In the genomic region with DNA sequence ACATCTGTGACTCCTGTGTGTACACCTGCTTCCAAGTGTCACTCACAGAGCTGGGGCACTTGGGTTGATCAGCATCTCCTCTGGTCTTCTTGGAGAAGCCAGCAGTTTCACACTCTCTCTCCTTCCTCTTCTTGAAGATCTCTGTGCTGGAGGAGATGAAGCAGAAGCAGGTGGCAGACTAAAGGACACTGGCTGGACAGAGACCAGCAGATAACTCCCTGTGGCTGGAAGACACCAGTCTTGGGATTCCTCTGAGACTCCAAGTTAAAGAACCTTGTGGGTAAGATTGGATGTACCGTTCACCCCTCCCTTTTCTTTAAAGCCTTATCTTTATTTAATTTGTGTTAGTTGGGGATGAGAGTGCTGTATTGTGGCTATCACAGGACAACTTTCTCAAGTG, we compare ENCODE assay signal across 17 mouse cellular contexts. TPM values are rescaled to one million over a fixed set of nuclear protein-coding genes. Genes with fewer than 3 reads are reported as not detected.
DNase-seq lines count a peak whose midpoint lies in the region; ATAC-seq lines count a peak whose summit lies in the region.
"Had no signal": no experiment of that assay in that cellular context is flagged by ENCODE, and none has a peak within 500 bp of the region (broad histone marks: within the 10 kb centered on the region; RNA-seq: fewer than 3 reads in every experiment).

No protein-coding gene starts in this region.

- H3K4me3 ChIP-seq in heart, embryonic 12.5 days = no peak overlapping the region
- no peak overlapping the region for H3K4me3 ChIP-seq in forebrain, embryonic 11.5 days (ENCODE audit: low read depth, low read length)
- H3K4me3 ChIP-seq: heart, embryonic 15.5 days; hindbrain, embryonic 15.5 days had no signal

- no peaks in the 10 kb centered on the region for H3K27me3 ChIP-seq in heart, embryonic 12.5 days (replicated peaks)
- H3K27me3 ChIP-seq in forebrain, embryonic 11.5 days (ENCODE audit: control insufficient read depth, insufficient read depth, low read length) = no peaks in the 10 kb centered on the region
- H3K27me3 ChIP-seq: heart, embryonic 15.5 days; hindbrain, embryonic 15.5 days had no signal

- WGBS in heart, embryonic 12.5 days = 79% methylated on average over 1 of the region's 1 CpGs
- WGBS in forebrain, embryonic 11.5 days = 100% methylated on average over 1 of the region's 1 CpGs

- H3K4me1 ChIP-seq in heart, embryonic 12.5 days (replicated peaks) = peaks cover 37% of the 10 kb centered on the region
- no peaks in the 10 kb centered on the region for H3K4me1 ChIP-seq in forebrain, embryonic 11.5 days (replicated peaks; ENCODE audit: control insufficient read depth, insufficient read depth, low read length)
- H3K4me1 ChIP-seq: hindbrain, embryonic 15.5 days had no signal

- H3K4me2 ChIP-seq in heart, embryonic 12.5 days = no peak overlapping the region
- H3K4me2 ChIP-seq in forebrain, embryonic 11.5 days (ENCODE audit: low read depth, low read length, severe bottlenecking) = no peak overlapping the region
- H3K4me2 ChIP-seq: heart, embryonic 15.5 days; hindbrain, embryonic 15.5 days had no signal

- no peaks in the 10 kb centered on the region for H3K9me3 ChIP-seq in heart, embryonic 12.5 days (replicated peaks)
- H3K9me3 ChIP-seq in forebrain, embryonic 11.5 days (ENCODE audit: control insufficient read depth, low read length) = no peaks in the 10 kb centered on the region
- H3K9me3 ChIP-seq: heart, embryonic 15.5 days; hindbrain, embryonic 15.5 days had no signal

- no peak overlapping the region for H3K9ac ChIP-seq in heart, embryonic 12.5 days
- H3K9ac ChIP-seq in forebrain, embryonic 11.5 days (ENCODE audit: low read length) = no peak overlapping the region
- H3K9ac ChIP-seq: heart, embryonic 15.5 days; hindbrain, embryonic 15.5 days had no signal

- DNase-seq in heart, postnatal 25 days (ENCODE audit: low spot score) = no peak
- DNase-seq in MEL-GATA-1-ER (ENCODE audit: extremely low read depth, low read depth) = peak; percentile 51
- peak; percentile 38 for DNase-seq in liver
- DNase-seq in forebrain, embryonic 11.5 days (ENCODE audit: low spot score) = no peak
- DNase-seq in kidney, postnatal 4 days = no peak
- DNase-seq in gastrocnemius, adult 18-20 months (ENCODE audit: low spot score) = no peak
- DNase-seq: adrenal gland, postnatal 10 days; kidney, adult 9 months; left cerebral cortex, postnatal 4 days; retina, postnatal 1 day had no signal

- H3K27ac ChIP-seq in heart, embryonic 12.5 days (ENCODE audit: poor library complexity, severe bottlenecking) = 0 out of 2 replicates have a peak overlapping the region, but pooled peaks have one; percentile 13
- no peak overlapping the region for H3K27ac ChIP-seq in forebrain, embryonic 11.5 days (ENCODE audit: low read depth, low read length)
- H3K27ac ChIP-seq: hindbrain, embryonic 15.5 days had no signal

- intact Hi-C loops in heart, postnatal 25 days (cut with DNase I) = no loop called here

- peaks cover 2% of the 10 kb centered on the region; the same call in 1 of the 2 replicates for H3K36me3 ChIP-seq in heart, embryonic 12.5 days
- no peaks in the 10 kb centered on the region for H3K36me3 ChIP-seq in forebrain, embryonic 11.5 days (ENCODE audit: control insufficient read depth, insufficient read depth, low read length)
- H3K36me3 ChIP-seq: hindbrain, embryonic 15.5 days had no signal

- no peak for ATAC-seq in heart, embryonic 12.5 days (ENCODE audit: insufficient number of reproducible peaks, low FRiP score)
- peak; percentile 10 for ATAC-seq in megakaryocyte progenitor cell, adult 5-6 weeks (replicated peaks; ENCODE audit: poor library complexity)
- ATAC-seq in forebrain, embryonic 11.5 days (replicated peaks; ENCODE audit: low FRiP score) = no peak
- ATAC-seq: midbrain, embryonic 16.5 days had no signal

RNA-seq across cellular contexts. Expression of a gene that starts 9.1 kb away (rescaled TPM):
- 20.1 and 21.6 TPM in 2 replicates for polyA plus RNA-seq in heart, embryonic 12.5 days (2016; fragmentation: Nextera tagmentation; extraction: Ambion mirVana)
- total RNA-seq in heart, postnatal 25 days (2021) = 10 to 100 TPM; 19.8 to 21.9 TPM
- 13.3 and 16.9 TPM in 2 replicates for total RNA-seq in megakaryocyte progenitor cell, adult 5-6 weeks (2015)
- 48.3 and 55.5 TPM in 2 replicates for total RNA-seq in megakaryocyte progenitor cell, adult 5-6 weeks (2017)
- polyA plus RNA-seq in forebrain, embryonic 11.5 days (2014; fragmentation: Nextera tagmentation; extraction: Ambion mirVana) = 21.9 and 25.8 TPM in 2 replicates
- total RNA-seq in gastrocnemius, adult 18-20 months (2021) = 10 to 100 TPM; 21.8 to 26.1 TPM

RNA-seq across cellular contexts. Expression of a gene that starts 20.2 kb away (rescaled TPM):
- polyA plus RNA-seq in heart, embryonic 12.5 days (2016; fragmentation: Nextera tagmentation; extraction: Ambion mirVana) = 6.7 TPM in 2 replicates
- 1 to 10 TPM; 4.5 to 5.4 TPM for total RNA-seq in heart, postnatal 25 days (2021)
- total RNA-seq in megakaryocyte progenitor cell, adult 5-6 weeks (2015) = 2.3 and 3.9 TPM in 2 replicates
- total RNA-seq in megakaryocyte progenitor cell, adult 5-6 weeks (2017) = 4.4 and 7.2 TPM in 2 replicates
- 3.1 and 5.0 TPM in 2 replicates for polyA plus RNA-seq in forebrain, embryonic 11.5 days (2014; fragmentation: Nextera tagmentation; extraction: Ambion mirVana)
- 1 to 10 TPM; 2.1 to 2.2 TPM for total RNA-seq in gastrocnemius, adult 18-20 months (2021)

RNA-seq across cellular contexts. Expression of a gene that starts 36.1 kb away (rescaled TPM):
- polyA plus RNA-seq in heart, embryonic 12.5 days (2016; fragmentation: Nextera tagmentation; extraction: Ambion mirVana) = not detected in 2 replicates
- not detected for total RNA-seq in heart, postnatal 25 days (2021)
- total RNA-seq in megakaryocyte progenitor cell, adult 5-6 weeks (2015) = 0.12 TPM in 1 of 2 replicates, not detected in the other
- total RNA-seq in megakaryocyte progenitor cell, adult 5-6 weeks (2017) = 0.24 TPM in 1 of 2 replicates, not detected in the other
- polyA plus RNA-seq in forebrain, embryonic 11.5 days (2014; fragmentation: Nextera tagmentation; extraction: Ambion mirVana) = not detected in 2 replicates
- total RNA-seq in gastrocnemius, adult 18-20 months (2021) = not detected
- total RNA-seq: adrenal gland, postnatal 10 days had no signal
- polyA plus RNA-seq: heart, embryonic 15.5 days; lung, embryonic 16.5 days had no signal

RNA-seq across cellular contexts. Expression of a gene that starts 42.4 kb away (rescaled TPM):
- polyA plus RNA-seq in heart, embryonic 12.5 days (2016; fragmentation: Nextera tagmentation; extraction: Ambion mirVana) = not detected in 2 replicates
- not detected for total RNA-seq in heart, postnatal 25 days (2021)
- total RNA-seq in megakaryocyte progenitor cell, adult 5-6 weeks (2015) = not detected in 2 replicates
- not detected in 2 replicates for total RNA-seq in megakaryocyte progenitor cell, adult 5-6 weeks (2017)
- not detected in 2 replicates for polyA plus RNA-seq in forebrain, embryonic 11.5 days (2014; fragmentation: Nextera tagmentation; extraction: Ambion mirVana)
- not detected for total RNA-seq in gastrocnemius, adult 18-20 months (2021)
- total RNA-seq: adrenal gland, postnatal 10 days had no signal
- polyA plus RNA-seq: heart, embryonic 15.5 days; lung, embryonic 16.5 days; neural tube, embryonic 14.5 days had no signal

Comparison
In these comparisons a context has a peak if more than half of its experiments do, and no peak if none do; other contexts are left out.
1. DNase-seq: peak in MEL-GATA-1-ER (single experiment) and liver (single experiment); none in heart, postnatal 25 days (single experiment), forebrain, embryonic 11.5 days (single experiment), kidney, postnatal 4 days (0 of 2) and gastrocnemius, adult 18-20 months (single experiment).